Mouse (Mus musculus): ENCODE results near the gene Il12rb1.

Il12rb1 gene

DNA sequence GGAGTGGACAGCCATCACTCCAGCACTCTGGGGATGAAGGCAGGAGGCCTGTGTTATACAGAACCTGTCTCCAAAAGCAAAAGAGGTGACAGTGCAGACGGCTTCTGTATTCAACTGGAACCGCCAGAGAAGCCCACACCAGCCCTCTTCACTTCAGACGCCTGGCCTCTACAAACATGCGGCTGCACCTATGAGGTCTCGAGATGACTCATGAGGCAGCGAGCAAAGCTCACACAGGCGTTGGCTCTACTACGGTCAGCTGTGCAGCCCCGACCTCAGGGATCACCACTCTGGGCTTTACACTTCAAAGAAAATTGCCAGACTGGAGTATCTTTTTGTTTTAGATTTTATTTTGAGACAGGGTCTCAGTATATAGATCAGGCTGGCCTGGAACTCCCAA is 35.4 kb upstream of the Il12rb1 start:
- in situ Hi-C loops (cut with MboI, MseI), result loop anchor here (10.0 kb wide), 1 partner anchor 712 kb away; the partner anchor contains the start of genes Ano8 and Gtpbp3

- in situ Hi-C loops (cut with MboI, MseI), result loop anchor here (10.0 kb wide), 1 partner anchor 711 kb away; the partner anchor contains the start of genes Ano8 and Gtpbp3
These were observed 34.8 kb upstream of the Il12rb1 start for GRCm38 (mm10) chr8:70773410-70773809.

- in situ Hi-C loops (cut with MboI, MseI), result loop anchor here (10.0 kb wide), 1 partner anchor 711 kb away; the partner anchor contains the start of genes Ano8 and Gtpbp3
These were observed 34.4 kb upstream of the Il12rb1 start for GRCm38 (mm10) chr8:70773833-70774232.

- in situ Hi-C loops (cut with MboI, MseI), result loop anchor here (10.0 kb wide), 1 partner anchor 710 kb away; the partner anchor contains the start of genes Ano8 and Gtpbp3
These were observed 33.5 kb upstream of the Il12rb1 start for GRCm38 (mm10) chr8:70774740-70775139.

DNA sequence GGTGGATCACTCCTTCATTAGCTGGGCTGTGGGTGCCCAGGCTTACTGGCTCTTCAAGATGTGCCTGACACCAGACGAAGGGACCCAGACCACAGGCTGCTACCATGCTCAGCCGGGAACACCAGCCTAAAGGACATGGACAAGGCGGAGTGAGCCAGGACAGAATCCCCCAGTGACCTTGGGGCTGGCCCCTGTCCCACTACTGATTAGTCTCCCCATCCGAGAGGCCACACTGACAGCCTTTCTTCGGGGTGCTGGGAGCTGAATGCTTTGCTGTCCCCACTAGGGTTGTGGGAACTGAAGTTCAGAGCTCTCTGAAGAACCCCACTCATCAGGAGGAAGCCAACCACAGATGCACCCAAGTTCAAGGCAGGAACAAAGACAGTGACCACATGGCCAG is 33.0 kb upstream of the Il12rb1 start:
- in situ Hi-C loops (cut with MboI, MseI), result loop anchor here (10.0 kb wide), 1 partner anchor 710 kb away; the partner anchor contains the start of genes Ano8 and Gtpbp3

- in situ Hi-C loops (cut with MboI, MseI), result loop anchor here (10.0 kb wide), 1 partner anchor 709 kb away; the partner anchor contains the start of genes Ano8 and Gtpbp3
These were observed 32.3 kb upstream of the Il12rb1 start for GRCm38 (mm10) chr8:70775851-70776495.

DNA sequence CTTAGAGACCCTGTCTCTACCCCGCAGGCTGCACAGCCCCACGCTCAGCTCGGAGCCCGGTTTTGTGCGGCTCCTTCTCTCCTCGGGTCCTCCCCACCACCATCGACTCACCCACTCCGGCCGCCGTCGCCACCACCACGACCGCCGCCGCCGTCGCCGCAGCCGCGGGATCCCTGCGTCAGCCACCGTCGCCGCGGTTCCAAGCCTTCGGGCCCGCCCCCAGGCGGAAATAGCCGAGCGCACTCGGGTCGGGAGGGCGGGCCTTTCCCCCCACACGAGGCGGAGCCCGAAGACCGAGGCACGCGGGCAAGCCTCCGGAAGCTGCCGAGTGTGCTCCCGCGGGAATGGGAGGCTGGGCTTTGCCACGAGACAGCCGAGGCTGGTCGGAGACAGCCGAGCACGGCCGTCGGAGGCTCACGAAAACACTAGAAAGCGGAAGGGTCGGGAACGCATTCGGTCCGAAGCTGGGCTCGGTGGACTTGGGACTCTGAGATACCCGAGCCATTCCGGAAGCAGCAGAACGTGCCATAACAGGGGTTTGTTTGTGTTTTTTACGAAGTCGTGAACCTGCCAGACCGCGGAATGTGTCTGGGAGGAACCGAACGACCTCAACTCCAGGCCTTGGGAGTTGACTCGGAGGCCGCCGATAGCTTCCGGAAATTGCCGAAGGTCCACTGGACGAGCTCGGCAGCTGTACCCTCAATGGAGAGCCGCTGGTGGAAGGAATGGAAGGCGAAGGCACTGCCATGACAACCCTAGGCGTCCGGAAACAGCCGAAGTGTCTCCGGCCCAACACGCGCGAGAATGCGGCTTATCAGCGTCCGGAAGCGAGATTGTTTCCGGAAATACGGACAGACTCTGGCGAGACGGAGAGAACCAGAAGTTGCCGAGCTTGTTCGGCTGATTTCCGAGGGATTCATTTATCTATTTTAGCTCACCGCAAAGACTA is 31.5 kb upstream of the Il12rb1 start, which contains the start of gene Pik3r2:
Pik3r2 (minus strand) TSS at position 218 of the 949 bp plus-strand sequence.
- in situ Hi-C loops (cut with MboI, MseI), result loop anchor here (10.0 kb wide), 1 partner anchor 708 kb away; the partner anchor contains the start of genes Ano8 and Gtpbp3

GRCm38 (mm10) chr8:70780093-70780492 is 28.2 kb upstream of the Il12rb1 start:
- in situ Hi-C loops (cut with MboI, MseI), result no loop called here

- in situ Hi-C loops (cut with MboI, MseI), result no loop called here
These were observed 21.8 kb upstream of the Il12rb1 start for GRCm38 (mm10) chr8:70786291-70787050.

DNA sequence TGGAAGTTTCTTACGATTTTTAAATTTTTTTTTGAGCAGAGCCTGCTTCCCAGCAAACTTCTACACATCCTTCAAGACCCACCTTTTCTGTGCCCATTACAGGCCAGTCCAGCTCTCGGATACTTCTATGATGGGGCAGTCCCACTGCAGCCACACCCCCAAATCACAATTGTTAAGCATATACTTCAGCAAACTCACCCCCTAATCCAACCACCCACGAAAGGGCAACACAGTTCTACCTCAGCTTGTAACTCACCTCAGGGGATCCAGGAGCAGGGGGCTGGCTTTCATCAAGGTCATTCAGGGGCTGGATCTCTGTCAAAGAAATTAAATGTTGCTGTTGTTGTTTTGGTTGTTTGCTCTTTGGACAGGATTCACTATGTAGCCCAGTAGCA is 21.2 kb upstream of the Il12rb1 start:
- in situ Hi-C loops (cut with MboI, MseI), result no loop called here

GRCm38 (mm10) chr8:70787941-70788667 is 20.1 kb upstream of the Il12rb1 start:
- in situ Hi-C loops (cut with MboI, MseI), result no loop called here

DNA sequence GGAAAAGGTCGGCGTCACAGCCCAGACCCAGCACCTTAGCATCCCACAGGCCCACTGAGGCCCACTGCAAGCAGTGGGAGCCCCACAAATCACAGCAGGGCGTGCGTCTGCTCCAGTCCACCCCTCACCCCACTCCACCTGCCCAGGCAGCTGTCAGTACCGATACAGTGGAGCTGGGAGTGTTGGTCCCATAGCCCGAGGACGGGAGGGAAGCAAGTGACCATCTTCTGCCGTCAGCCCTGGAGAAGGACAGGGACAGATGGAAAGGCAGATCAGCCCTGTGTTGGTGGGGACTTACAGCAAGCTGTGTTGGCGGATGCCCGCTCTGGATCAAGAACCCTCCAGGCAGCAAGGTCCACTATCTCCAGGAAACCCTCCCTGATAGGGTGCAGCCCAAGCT is 19.2 kb upstream of the Il12rb1 start:
- in situ Hi-C loops (cut with MboI, MseI), result no loop called here

DNA sequence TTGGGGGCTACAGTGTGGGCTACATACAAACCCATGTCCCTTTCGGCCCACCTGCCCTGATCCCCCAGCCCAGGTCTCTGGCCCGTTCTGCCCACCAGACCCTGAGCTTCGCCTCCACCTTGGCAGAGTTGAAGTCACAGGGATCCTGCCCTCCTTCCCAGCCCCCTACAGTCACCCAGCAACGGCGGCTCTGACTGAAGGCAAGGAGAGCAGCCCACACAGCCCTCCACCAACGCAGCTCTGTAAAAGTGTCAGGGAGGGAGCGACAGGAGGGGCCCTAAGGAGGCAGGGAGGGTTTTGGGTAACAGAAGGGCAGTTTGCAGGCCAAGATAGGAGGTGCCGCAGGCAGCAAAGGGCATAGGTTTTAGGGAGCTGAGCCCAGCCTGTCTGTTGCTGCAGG is 17.4 kb upstream of the Il12rb1 start:
- in situ Hi-C loops (cut with MboI, MseI), result no loop called here

DNA sequence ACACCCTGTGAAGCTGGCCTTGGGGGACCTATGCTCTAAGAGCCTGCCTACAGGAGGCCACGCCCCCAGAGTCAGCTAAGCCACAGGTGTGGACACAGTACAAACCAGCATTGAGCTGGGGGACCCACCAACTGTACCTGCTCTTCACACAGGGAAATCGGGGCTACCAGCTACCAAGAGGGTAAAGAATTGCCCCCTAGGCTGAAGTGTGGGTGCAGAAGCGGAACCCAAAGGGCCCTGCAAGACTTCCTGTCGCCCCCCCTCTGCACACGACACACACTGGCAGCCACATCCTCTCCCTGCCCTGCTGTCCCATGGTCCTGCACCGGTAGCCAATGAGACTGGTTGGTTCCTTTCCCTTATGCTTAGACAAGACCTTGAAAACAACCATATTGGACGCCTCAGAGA is 17.0 kb upstream of the Il12rb1 start:
- in situ Hi-C loops (cut with MboI, MseI), result no loop called here

GRCm38 (mm10) chr8:70791975-70792691 is 16.1 kb upstream of the Il12rb1 start:
- in situ Hi-C loops (cut with MboI, MseI), result no loop called here

DNA sequence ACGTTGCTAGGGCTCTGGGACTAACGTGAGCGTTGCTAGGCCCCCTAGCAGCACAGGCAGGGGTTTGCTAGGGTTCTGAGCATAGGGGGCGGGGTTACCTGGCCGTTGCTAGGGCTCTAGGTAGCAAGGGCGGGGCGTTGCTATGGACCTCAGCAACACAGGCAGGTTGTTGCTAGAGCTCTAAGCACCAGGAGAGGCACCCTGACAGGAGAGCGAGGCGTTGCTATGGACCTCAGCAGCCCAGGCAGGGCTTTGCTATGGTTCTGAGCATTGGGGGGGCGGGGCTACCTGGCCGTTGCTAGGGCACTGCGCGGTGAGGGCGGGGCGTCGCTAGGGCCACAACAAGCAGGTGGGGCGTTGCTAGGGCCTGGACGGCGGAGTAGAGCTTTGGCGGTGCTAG is 15.5 kb upstream of the Il12rb1 start:
- in situ Hi-C loops (cut with MboI, MseI), result no loop called here

- in situ Hi-C loops (cut with MboI, MseI), result no loop called here
These were observed 14.0 kb upstream of the Il12rb1 start for GRCm38 (mm10) chr8:70794215-70794614.

DNA sequence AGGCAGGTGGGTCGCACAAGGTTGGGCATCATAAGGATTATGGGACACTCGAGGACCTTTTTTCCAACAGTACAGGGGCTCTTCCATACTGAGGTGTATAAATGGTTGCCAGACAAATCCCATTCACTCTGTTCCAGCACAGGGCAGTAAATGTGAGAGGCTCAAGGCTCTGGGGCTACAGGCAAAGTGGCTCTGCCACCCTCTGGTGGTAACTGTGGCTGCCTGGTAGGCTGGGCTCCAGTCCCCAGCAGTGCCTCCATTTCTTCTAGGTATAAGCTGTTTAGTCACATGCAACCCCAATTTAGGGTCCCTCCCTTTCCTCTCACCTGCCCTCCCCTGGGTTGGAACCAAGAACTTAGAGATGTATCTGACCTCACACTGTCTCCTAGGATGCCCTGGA is 12.9 kb upstream of the Il12rb1 start:
- in situ Hi-C loops (cut with MboI, MseI), result no loop called here

DNA sequence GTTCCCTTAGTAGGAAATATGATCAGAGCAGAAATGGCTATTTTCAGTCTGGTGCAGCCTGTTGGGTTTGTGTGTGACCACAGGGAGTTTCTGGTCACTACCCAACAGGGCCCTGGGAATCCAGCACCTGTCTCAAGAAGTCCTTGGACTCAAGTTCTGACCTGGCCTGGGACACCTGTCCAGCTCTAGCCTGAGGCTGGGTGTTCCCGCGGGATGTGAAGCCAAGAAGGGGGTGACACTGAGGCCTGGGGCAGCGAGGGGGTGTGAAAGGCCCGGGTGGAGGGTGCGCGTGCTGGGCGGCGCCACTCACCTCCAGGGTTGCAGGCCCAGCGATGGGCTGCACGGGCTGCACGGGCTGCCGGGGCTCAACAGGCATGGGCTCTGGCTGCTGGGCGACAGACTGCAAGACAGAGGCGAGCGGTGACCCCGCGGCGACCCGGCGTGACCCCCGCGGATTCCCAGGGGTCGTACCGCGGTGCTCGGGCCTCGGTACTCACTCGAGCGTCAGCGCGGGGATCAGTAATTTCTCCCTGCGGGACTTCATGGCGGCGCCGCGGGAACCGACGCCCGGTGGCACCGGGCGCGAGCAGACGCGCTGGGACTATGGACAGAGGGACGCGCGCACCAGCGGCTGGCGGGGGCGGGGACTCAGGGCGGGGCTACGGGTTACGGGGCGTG is 11.7 kb upstream of the Il12rb1 start:
- in situ Hi-C loops (cut with MboI, MseI), result no loop called here
